Mouse (Mus musculus): ENCODE measurements around the gene Scn3a. TPM values are rescaled to one million over a fixed set of nuclear protein-coding genes. Genes with fewer than 3 reads are reported as not detected.

The Scn3a gene
- 10 to 100 TPM; 45.4 to 45.7 TPM for total RNA-seq (2021)
- long read RNA-seq, experiment 1, partial matches to known transcripts, result 1 of 4 reads
- long read RNA-seq, experiment 1, other reads (novel, unspliced or antisense), result 3 of 4 reads
- long read RNA-seq, experiment 2, partial matches to known transcripts, result 2 of 4 reads
- long read RNA-seq, experiment 2, other reads (novel, unspliced or antisense), result 2 of 4 reads

DNA sequence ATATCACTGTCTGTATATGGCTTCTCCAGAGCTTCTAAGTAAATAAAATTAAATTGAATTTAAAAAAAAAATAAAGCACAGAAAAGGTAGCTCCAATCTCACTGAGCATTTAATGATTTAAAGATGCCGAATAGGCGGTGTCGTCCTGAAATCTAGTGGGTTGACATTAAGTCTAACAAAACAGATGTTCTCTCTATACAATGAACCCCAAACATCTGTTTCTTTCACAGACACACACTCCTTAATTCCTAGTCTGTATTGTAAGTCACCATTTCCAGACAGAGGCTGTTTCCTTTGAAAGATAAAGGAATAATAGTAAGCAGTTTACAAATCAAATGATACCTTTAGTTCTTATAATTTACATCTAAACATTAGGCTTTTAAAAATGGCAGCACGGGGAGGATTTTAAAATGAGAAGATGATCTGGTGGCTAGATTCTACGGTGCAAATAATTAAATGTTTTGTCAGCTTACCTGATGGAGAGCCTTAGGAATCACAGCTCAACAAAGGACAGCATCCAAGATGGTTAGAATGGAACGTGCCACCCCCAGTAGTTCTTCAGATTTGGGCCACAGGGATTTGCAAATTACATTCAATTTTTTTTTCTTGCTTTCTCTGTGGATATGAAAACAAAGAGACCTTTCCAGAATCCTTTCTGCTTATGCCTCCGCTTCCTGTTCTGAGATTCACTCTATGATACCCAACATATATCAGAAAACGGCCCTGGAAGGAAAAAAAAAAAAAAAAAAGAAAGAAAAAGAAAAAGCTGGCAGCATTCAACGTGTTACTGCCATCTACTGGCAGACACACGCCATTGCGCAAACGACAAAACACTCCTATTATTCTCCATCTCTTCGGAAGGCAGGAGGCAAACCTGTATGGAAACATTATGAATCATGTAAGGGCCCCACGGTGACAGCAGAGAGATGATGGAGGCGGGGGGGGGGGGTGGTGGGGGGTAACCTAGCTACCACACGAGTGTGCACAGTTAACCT is at the start of gene Scn3a:
Scn3a (minus strand) TSS at position 835 of the 995 bp plus-strand sequence.
- intact Hi-C loops (cut with DNase I), result loop anchor here (1.0 to 5.0 kb wide), 2 partner anchors 153 to 170 kb away; no protein-coding TSS in a partner anchor

DNA sequence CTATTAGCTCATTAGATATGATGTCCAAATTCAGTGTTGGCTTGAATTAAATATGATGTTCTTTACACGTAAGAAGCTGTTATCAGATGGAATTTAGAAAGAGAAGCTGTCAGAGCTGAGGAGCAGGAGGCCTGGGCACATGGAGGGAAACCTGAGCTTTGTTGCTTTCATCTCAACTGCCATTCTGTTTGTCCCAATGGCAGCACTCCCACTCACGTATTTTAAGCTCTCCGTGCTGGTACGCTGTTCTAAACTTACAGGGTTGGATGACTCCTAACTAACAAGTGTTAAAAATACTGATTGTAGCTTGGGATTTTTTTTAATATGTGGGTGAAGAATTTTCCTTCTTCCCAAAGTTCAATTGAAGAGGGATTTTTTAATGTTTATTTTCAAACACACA is 44.5 kb upstream of the Scn3a start:
- DNase-seq (ENCODE audit: low spot score in 2 of 2), result peak in 1 of 2 experiments; percentile 22
- intact Hi-C loops (cut with DNase I), result no loop called here

More for the DNA sequence above, at the start of gene Scn3a:
- peak; percentile 80 to 83 for DNase-seq (ENCODE audit: low spot score in 2 of 2)

DNA sequence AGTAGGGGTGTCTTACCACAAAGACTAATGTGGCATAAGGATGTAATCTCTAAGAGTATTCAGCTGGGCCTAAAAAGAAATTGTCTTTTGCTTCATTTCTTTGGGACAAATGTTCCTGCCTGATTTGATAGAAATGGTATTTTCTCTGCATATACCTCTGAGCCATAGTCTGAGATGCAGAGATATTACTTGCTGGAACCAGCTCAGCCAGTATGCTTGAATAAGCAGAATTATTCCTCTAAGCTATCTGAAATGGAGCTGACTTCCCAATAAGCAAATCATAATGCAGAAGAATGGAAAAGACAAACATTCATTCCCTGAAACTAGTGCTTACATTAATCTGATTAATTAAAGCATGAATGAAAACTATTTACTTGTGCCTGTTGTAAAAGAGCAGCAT is 40.4 kb upstream of the Scn3a start:
- intact Hi-C loops (cut with DNase I), result no loop called here
- DNase-seq (ENCODE audit: low spot score in 2 of 2), result no peak

DNA sequence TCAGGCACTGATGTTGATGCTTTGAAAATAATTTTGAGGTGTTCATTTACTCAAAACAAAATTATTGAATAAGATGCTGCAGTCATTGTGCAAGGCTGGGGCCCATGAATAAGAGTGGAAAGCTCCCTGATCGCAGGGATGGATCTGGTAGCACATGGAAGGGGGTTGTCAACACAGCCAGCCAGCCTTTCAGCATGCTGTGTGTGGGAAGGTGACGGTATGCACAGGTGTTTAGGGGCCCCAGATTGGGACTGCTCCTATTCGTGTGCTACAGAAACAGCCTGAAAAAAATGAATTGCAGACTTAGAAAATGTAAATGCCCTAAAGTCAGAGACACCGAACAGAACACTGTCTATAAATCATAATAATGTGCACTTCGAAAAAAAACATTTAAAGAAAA is 20.3 kb upstream of the Scn3a start:
- intact Hi-C loops (cut with DNase I), result no loop called here
- peak; percentile 23 to 35 for DNase-seq (ENCODE audit: low spot score in 2 of 2)

DNA sequence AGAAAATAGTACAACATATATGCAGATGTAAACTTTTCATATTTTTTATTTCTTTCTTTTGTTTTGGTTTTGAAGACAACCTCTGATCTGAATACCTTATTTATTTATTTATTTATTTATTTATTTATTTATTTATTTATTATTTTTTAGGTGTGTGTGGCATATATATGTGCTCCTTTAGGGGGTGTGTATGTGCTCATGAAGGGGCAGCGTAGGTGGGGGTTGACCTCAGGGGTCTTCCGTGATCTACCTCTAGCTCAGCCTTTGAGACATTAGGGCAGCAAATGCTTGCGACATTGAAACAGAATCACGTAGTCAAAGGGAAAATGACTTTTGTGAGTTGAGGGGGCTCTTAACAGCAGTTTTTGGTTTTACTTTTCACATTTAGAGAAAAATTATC is 498 bp upstream of the Scn3a start:
- intact Hi-C loops (cut with DNase I), result loop anchor here (1.0 to 5.0 kb wide), 2 partner anchors 154 to 171 kb away; no protein-coding TSS in a partner anchor
- no peak for DNase-seq (ENCODE audit: low spot score in 2 of 2)

- intact Hi-C loops (cut with DNase I), result no loop called here
- DNase-seq (ENCODE audit: low spot score in 2 of 2), result no peak
Measured at GRCm38 (mm10) chr2:65563898-65564297, 3.5 kb downstream of the Scn3a start.

DNA sequence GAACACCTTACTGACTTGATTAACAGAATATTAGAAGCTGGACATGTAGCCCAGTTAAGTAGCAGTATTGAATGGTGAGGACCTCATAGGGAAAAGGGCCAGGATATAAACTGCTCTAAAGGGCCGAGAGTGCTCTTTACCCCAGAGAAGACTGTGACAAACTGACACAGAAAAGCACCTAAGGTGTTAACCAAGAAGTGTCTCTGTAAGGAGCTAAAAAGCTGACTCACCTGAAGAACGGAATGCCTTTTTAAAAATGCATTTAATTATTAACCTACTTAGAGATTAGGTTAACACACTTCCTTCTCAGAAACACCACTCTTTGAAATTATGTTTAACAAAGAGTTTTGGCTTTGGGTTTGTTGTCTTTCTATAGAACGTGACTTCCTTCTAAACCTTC is 9.7 kb downstream of the Scn3a start:
- intact Hi-C loops (cut with DNase I), result no loop called here
- no peak for DNase-seq (ENCODE audit: low spot score in 2 of 2)

GRCm38 (mm10) chr2:65554662-65555061 is 12.8 kb downstream of the Scn3a start:
- intact Hi-C loops (cut with DNase I), result no loop called here
- no peak for DNase-seq (ENCODE audit: low spot score in 2 of 2)

DNA sequence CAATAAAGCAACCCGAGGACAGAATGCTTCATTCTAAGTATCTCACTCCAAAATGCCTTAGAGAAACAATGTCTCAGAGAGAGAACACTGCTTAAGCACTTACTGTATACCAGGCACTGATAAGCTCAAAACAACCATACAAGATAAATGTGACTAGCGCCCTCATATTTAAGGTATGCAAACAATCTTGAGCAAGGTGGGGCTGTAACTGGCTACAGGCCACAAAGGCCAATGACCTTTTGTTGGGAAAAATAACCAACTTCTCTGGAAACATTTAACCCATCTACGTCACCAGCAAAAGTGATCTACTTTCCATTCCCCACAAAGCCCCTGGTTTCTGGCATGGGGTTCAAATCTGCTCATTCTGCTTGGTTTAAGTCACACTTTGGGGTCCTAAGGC is 14.0 kb downstream of the Scn3a start:
- intact Hi-C loops (cut with DNase I), result no loop called here
- DNase-seq (ENCODE audit: low spot score in 2 of 2), result no peak

DNA sequence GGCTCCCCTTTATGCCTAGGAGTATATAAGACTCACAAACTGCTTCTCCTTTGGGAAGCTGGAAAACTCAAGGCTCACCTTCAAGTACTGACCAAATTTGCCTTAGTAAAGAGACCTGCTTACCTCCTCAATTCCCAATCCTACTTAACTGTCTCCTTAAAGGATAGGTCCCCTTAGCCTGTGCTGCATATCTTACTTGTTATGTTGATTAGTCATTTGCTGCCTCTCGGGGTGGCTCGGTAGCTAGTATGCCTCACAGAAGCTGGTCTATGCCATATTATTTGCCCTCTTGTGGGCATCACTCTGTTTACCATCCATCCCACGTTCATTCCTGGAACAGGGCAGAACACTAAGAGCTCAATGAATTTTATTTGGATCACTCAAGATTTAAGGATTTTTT is 14.7 kb downstream of the Scn3a start:
- intact Hi-C loops (cut with DNase I), result no loop called here

DNA sequence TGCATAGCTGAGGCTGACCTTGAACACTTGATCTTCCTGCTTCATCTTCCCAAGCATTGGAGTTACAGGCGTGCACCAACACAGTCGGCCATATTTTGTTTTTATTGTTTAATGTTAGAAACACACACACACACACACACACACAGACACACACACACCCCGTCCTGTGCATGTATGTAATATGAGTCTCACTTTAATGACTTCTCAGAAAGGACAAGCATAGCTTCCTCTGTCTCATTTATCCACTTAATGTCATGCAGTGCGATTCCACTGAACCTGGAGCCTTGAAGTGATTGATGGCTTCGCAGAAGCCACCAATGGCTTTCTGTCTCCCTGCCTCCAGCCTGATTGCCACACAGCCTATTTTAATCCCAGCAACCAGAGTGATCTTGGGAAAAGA is 15.2 kb downstream of the Scn3a start:
- DNase-seq (ENCODE audit: low spot score in 2 of 2), result peak in 1 of 2 experiments; percentile 59
- intact Hi-C loops (cut with DNase I), result no loop called here

More for the DNA sequence above, 14.7 kb downstream of the Scn3a start:
- DNase-seq (ENCODE audit: low spot score in 2 of 2), result peak in 1 of 2 experiments; percentile 23

- no peak for DNase-seq (ENCODE audit: low spot score in 2 of 2)
- intact Hi-C loops (cut with DNase I), result no loop called here
Measured at GRCm38 (mm10) chr2:65551736-65552135, 15.7 kb downstream of the Scn3a start.

DNA sequence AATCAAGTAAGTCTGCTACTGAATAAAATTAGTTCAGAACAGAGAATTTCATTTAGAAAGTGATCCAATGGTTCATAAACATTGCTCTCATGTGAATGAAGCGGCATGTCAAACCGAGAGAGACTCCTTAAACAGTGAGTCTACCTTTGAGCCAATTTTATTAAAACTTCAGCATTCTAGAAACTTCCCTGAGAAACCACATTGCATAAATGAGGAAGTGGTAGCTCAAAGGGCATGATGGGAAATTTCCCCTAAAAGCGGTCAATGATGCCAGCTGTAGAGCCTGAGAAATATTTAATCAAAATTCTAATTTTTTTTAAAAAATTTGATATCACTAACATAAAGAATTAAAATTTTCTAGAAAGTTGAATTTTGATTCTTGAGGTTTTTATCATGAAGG is 16.9 kb downstream of the Scn3a start:
- no peak for DNase-seq (ENCODE audit: low spot score in 2 of 2)

GRCm38 (mm10) chr2:65548665-65549064 is 18.8 kb downstream of the Scn3a start:
- no peak for DNase-seq (ENCODE audit: low spot score in 2 of 2)
- intact Hi-C loops (cut with DNase I), result no loop called here

More for the DNA sequence above, 16.9 kb downstream of the Scn3a start:
- intact Hi-C loops (cut with DNase I), result no loop called here

DNA sequence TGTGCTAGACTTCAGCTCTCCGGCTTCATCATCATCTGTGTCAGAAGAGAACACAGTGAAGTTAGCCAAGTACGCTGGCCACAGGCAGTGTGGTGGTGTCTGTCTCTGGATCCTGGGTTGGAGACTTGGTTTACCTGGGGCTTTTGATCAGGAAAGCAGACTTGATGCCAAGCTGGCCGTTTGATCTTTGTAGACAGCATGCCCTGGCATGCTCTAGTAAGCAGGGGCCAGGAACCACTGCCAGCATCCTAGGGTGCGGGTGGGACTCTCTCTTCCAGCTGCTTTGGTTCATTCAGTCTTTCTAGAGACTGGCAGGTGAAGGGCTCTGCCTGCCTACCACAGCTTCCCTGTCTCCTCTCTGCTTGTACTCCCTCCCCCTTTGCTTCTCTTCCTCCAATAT is 20.1 kb downstream of the Scn3a start:
- intact Hi-C loops (cut with DNase I), result no loop called here

GRCm38 (mm10) chr2:65542906-65543592 is 24.4 kb downstream of the Scn3a start:
- no peak for DNase-seq (ENCODE audit: low spot score in 2 of 2)
- intact Hi-C loops (cut with DNase I), result no loop called here

More for the DNA sequence above, 20.1 kb downstream of the Scn3a start:
- DNase-seq (ENCODE audit: low spot score in 2 of 2), result no peak

- intact Hi-C loops (cut with DNase I), result no loop called here
- DNase-seq (ENCODE audit: low spot score in 2 of 2), result no peak
Measured at GRCm38 (mm10) chr2:65541781-65542180, 25.6 kb downstream of the Scn3a start.

DNA sequence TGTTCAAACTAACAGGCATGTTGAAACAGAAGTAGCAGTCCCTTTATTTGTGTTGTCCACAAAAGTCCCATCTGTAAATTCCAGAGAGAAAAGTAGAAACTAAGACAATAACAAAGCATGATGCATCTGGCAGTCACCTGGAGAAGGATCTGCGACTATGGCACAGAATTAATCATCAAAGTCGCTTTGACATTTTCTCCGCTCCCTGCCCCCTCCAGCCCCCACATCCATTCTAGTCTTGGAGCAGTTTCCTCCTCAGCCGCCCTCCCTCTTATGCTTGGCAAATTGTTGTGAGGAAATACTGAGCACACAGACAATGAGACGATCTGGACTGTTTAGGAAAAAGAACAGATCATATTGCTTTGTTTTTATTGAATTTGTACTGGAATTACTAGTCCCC is 29.0 kb downstream of the Scn3a start:
- no peak for DNase-seq (ENCODE audit: low spot score in 2 of 2)
- intact Hi-C loops (cut with DNase I), result no loop called here

DNA sequence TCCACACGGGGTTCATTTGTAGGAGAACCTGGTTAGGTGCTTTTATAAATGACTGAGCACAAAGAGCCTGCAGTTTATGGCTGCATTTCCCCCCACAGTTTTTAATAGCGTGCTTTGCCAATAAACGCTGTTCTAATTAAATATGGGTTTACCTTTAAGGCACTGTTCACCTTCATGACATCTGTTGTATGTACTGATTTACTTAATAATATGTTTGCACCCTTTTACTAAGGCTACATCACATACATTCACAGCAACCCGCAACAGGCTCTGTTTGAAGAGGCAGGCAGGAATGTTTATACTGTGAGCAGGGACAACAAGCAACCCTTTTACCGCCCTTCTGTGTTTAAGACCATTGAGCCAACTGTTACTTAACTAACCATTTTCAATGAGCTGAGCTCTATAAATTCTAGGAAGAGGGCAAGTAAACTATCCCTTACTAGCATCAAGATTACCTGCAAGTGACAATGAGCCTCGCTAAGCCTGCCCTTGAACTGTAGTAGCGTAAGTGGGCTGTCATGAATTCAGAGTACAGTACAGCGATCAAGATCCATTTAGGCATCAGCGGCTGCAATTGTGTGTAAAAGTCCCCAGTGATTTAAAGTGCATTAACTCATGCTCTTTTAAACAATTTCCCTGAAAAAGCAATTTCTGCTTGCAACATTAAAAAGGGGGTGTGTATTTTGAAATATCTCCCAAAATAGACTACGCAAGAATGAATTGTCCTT is 35.1 kb downstream of the Scn3a start:
- DNase-seq (ENCODE audit: low spot score in 2 of 2), result no peak
- intact Hi-C loops (cut with DNase I), result no loop called here

All from left cerebral cortex, postnatal 14 days (tissue).